Mouse (Mus musculus) C2C12 (cell line): Measurements from ENCODE around the gene Cyp1a2.

Source experiments
- CEBPB ChIP-seq: IDR thresholded peaks from one replicate; pipeline ENCODE4 v1.6.1; 2011; ENCODE audit warnings: low read depth, mild to moderate bottlenecking, control low read depth, moderate library complexity
- CTCF ChIP-seq: IDR thresholded peaks from one replicate; pipeline ENCODE4 v1.5.1; 2011; ENCODE audit not compliant: control insufficient read depth, insufficient read depth, insufficient read length
- FOSL1 ChIP-seq: IDR thresholded peaks from one replicate; pipeline ENCODE4 v1.8.0; 2011; ENCODE audit warnings: mild to moderate bottlenecking, low read length; ENCODE audit not compliant: poor library complexity, insufficient read depth, severe bottlenecking
- MAX ChIP-seq: IDR thresholded peaks from one replicate; pipeline ENCODE4 v1.6.1; 2011; ENCODE audit warnings: mild to moderate bottlenecking, control low read depth
- USF1 ChIP-seq: IDR thresholded peaks from one replicate; pipeline ENCODE4 v1.6.1; 2011; ENCODE audit warnings: low read depth, mild to moderate bottlenecking, control low read depth, moderate library complexity

GRCm38 (mm10) chr9:57638651-57639459 lies 44.6 kb downstream of the Cyp1a2 start:
- TF ChIP-seq CTCF (no peak), MAX (no peak), USF1 (no peak), CEBPB (no peak), FOSL1 (no peak)
